Mouse (Mus musculus): ENCODE data around the gene Cnot8.

Cnot8 gene

DNA sequence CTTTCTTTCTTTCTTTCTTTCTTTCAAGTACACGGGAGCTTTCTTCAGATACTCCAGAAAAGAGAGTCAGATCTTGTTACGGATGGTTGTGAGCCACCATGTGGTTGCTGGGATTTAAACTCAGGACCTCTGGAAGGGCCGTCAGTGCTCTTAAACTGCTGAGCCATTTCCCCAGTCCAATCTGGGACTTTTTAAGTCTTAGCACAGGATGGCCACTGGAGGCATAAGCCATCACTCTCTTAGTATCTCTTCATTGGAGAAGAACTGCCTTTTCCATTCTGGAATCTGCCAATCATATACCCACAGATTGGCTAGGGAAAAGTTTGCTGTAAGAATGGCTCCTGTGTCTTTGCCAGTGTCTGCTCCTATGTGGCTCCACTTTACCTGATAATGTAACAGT lies 3.1 kb downstream of the Cnot8 start:
- DNase-seq = no peak

DNA sequence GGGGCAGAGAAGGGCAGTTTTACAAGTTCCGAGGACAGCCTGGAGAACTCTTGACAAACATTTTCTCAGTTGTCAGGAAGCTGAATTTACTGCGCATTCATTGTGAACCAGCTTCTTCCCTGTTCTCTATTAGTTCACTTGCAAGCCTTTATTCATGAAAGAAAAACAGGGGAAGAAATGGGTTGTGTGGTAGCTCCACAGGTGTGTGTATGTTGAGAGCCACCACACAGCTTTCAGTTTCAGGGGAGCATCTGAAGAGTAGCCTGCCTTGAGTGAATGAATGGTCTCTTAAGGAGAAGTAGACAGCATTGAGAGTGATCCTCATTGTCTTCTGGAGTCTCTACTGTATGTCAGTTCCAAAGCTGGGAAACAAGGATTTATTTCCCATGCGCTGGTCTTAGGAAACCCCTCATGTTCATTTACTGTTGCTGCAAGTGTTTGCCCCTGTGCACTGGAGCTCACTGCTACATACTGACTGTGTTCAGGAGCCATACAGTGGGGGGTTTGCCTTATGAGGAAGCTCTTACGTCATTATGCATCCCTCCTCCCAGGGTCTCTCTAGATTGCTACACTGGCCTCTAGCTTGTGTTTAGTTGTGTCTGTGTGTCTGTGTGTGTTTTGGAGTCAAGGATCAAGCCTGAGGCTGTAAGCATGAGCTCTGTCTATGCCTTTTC lies 3.8 kb downstream of the Cnot8 start:
- DNase-seq = no peak

DNA sequence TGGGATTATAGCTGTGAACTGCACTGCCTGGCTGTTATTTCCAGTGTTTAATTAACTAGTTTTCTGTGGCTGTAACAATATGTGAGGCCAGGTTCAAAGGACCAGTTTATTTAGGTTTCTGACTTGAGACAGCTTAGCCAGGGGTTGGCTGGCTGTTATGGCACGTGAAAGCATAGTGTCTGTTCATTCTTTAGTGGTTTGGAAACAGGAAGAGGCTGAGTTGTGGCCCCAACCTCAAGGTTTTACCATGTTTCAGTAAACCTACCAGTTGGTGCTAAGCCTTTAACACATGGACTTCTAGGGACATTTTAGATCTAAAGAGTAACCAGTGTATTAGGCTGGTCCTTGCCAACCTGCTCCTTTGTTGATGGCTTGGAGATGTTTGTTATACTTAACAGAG lies 12.6 kb downstream of the Cnot8 start:
- DNase-seq = no peak

DNA sequence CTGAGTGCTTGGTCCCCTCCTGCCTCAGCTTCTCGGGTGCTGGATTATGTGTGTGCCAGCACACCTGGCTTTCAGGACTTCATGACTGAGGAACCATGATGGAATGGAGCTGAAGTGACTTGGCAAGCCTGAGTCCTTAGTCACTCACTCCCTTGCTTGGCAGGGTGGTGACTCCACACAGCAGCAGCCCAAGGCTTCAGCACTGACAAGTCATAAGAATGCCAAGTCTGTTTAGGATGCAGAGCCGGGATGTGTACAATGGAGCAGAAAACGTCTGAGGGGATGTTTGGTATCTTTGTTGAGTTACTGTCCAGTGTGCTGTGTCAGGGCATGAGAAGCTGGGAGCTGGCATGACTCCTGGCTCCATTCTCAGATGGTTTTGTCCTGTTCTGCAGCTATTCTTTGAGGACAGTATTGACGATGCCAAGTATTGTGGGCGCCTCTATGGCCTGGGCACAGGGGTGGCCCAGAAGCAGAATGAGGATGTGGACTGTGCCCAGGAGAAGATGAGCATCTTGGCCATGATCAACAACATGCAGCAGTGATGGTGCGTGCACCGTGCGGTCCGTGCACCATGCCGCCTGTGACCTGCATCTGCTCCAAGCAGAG lies 13.2 kb downstream of the Cnot8 start:
- no peak for DNase-seq

DNA sequence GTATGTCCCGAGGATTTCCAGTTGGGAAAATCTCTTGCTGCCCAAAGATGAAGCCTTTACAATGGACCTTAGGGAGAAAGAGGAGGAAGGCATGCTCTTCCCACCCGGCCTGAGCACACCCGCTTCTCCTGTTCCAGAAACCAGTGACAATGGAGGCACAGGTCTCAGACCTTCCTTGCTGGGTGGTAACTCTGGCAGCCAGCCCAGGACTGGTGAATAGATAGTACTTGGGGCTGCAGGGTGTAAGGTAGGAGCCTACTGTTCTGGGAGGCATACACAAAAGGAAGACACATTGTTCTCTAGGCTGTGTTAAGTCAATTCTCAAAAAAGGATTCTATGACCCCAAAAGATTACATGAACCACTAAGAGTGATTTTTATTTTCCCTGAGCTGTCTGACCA lies 16.7 kb downstream of the Cnot8 start:
- no peak for DNase-seq

DNA sequence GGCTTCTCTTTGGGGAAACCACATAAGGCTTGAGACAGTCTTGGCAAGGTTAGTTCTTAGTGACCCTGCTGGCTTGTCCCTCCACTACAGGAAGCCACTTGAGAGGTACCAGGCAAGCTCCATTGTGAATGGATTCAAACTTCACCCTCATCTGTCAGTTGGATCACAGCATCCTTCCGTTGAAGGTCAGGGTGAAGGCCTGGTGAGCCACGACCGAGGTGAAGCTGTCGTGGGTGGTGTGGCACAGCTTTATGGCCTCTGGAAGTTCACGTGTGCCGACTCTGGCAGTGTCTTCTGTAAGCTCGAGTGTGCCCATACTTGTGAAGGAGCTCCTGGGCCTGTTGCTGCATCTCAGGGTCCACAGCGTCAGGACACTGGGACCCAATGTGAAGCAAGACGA lies 17.4 kb downstream of the Cnot8 start:
- DNase-seq = no peak

DNA sequence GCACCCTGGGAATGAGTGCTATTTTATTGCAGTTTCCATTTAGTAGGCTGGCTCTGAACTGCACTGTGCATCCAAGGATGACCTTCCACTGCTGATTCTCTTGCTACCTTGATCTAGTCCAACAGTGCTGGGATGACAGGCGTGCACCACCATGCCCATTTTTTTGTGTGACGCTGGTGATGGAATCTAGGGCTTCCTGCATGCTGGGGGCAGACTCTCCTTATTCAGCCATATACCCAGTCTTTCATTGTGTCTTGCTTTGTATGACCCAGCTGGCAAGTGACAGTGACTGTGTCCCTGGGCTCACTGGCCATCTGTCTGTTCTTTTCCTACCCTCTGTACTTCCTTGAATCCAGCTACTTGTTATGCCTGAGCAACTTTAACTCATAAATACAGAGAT lies 19.8 kb downstream of the Cnot8 start:
- DNase-seq = no peak

DNA sequence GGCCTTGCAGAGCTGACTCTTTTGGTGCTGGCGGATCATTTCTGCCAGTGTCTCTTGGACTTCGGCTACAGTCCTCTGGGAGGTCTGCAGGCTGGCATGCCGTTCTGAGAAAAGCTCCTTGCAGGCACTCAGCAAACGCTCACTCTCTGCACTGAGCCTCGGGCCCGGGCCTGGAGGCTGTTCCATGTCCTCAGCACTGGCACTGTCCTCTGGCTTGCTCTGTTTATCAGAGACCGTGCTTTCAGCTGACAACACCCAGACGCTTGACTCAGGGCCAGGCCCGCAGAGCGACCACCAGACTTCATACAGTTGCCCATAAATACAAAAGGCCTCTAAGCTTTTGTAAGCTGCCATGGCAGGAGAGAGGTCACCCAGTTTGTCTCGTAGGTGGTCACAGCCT lies 21.1 kb downstream of the Cnot8 start:
- no peak for DNase-seq

DNA sequence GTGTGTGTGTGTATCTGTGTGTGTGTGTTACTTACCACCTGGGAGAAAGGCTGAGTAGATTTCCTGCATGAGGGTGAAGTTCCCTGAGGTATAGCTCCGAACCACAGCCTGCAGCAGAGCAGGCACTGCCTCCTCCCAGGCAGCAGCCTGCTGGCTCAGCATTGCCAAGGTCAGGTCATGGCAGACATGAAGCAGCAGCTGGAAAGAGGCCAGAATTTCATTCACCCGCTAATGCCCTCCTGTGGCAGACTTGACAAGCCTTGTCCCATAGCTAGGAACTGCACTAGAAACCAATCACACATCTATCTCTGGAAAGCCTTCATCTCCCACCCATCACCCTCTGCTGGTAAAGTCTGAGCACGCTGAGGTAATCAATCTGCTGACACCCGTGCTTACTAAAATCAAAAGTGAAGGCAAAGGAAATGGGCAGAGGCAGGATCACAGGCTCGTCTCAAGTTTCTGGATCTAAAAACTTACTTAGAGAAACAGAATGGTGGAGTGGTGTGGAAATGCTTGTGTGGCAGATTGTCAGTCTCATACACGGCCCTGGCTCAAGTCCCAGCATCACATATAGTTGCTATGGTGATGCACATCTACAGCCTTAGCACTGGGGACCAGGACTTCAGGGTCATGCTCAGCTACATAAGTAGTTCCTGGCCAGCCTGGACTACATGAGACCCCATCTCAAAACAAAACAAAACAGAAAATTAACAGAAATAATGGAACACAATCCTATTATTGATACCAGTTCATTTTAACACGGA lies 22.6 kb downstream of the Cnot8 start:
- peak; percentile 48 for DNase-seq

DNA sequence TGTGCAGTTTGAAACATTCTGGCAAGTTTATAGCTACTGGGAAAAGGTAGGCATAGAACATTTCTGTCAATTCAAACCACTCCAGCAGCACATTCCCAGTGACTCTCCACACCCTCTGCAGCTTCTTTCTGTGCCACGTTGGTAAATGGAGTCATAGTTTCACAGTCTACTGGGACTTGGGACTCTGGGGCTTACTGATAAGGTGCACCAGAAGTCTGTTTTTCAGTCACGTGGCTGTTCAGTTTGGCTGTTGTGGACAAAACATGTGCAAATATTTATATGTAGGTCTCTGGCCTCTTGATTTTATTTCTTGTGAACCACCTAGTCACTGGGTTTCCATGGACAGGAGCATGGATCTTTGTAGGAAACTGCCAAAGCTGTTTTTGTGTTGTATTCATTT lies 23.6 kb downstream of the Cnot8 start:
- no peak for DNase-seq

DNA sequence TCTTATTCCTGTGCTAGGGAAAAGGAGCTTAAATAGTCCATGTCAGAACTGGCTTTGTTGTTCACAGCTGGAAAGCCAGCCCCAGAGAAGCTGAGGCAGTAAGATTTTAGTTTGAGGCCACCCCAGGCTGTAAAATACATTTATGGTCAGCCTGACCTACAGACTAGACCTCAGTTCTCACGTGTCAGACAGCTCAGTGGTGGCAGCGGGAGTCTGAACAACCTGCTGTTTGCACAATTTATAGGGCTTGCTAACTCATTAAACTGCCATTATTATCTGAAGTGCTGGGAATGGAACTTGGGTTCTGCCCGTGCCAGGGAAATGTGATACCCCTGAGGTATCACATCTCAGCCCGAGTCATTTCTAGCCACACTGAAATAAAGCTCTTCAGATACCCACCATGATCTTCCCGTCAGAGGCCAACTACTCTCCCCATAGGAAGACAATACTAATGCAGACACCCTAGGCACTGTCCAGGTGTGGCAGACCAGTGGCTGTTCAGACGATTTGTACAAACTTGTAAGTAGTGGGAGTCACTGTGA lies 25.4 kb downstream of the Cnot8 start:
- no peak for DNase-seq

DNA sequence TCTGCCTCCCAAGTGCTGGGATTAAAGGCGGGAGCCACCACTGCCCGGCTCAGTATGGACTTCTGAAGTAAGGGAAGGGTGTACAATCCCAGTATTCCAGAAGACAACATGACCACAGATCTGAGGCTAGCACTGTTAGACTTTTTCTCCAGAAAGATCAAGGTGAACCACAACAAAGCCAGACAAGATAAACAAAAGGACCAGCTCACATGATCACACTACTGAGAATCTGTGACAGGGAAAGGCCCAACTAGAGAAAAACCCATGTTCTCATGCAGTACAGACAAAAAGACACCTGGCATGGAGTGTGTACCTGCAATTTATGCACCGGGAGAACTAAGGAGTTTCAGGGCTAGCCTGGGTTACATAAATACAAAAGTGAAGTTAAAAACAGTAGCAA lies 28.1 kb downstream of the Cnot8 start:
- no peak for DNase-seq

DNA sequence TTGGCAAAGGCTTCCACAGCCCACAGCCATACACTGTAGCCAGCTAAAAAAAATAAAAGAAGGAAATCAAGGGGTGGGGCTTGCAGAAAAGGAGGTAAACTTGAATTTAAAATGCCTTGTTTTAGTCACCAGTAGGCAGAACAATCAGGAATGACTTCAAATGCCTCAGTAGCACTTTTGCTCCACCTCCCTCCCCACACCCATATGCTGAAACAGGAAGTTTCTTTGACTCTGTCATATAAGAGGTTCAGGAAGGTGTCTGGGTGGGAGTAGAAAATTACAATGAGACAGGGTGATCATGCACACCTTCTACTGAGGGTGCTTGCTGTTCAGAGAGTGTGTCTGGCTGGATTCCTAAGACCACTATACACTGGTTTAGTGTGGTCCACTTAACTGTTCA lies 30.9 kb downstream of the Cnot8 start:
- DNase-seq = no peak

DNA sequence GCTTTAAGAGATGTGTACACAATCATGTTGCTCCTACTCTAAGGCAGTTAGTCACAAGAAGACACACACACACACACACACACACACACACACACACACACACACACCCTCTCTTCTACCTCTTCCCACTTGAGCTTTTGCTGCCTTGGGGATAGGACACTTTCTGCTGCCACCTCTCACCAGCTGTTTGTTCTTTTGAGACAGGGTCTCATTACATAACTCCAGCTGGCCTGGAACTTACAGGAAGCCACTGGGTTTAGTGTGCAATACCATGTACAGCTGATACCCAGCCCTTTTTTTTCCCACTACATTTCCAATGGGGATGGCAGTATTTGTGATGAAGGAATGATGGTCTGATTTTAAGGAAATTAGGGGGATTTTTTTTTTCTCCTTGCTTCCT lies 31.3 kb downstream of the Cnot8 start:
- DNase-seq = no peak

DNA sequence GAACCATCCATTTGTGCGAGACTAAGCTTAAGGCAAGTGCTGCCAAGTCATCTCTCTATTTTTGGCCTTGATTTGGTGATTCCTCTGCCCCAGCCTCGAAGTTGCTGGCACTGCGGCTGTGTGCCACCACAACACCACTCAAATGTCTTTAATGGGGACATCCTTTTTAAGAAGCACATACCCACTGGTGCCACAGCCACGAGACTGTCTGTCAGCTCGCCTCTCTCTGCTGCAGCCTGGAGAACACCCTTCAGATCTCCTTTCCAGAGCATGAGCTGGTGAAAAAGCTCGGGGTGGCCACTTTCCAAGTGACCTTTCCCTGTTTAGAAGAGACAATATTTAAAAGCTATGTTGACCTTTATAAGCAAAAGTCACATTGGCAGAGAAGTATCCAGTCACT lies 32.7 kb downstream of the Cnot8 start:
- DNase-seq = no peak

DNA sequence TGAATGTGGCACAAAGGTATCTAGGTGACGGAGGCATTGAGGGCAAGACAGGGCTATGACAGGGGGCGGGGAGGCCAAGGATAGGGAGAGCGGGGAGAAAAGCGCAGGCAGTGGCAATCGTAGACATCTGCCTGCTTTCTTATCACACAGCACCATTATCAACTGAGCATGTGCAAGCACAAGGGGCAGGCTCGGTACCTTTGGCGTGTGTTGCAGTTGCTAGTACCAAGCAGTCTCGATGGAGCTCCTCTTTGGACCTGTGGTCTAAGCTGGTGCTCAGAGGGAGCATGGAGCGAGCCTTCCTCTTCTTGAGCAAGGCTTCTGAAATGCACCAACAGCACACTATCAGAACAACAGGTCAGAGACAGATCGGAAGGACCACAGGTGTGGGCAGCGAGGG lies 34.9 kb downstream of the Cnot8 start:
- no peak for DNase-seq

DNA sequence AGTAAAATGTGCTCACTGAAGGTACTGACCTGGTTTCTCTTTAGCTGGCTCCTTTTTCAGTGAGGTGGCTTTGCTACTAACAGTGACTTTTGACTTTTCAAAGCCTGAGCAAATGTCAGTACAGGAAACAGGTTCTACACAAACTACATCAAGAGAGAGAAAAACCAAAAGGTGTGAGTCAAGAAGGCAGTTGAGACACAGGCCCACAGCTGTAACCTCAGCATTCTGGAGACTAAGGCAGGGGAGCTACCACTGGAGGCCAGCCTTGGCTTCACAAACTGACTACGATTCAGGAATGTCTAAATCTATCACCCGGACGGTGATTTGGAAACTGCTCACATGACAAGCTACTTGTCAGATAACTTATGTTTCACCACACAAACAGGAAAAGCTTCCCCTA lies 35.5 kb downstream of the Cnot8 start:
- DNase-seq = no peak

DNA sequence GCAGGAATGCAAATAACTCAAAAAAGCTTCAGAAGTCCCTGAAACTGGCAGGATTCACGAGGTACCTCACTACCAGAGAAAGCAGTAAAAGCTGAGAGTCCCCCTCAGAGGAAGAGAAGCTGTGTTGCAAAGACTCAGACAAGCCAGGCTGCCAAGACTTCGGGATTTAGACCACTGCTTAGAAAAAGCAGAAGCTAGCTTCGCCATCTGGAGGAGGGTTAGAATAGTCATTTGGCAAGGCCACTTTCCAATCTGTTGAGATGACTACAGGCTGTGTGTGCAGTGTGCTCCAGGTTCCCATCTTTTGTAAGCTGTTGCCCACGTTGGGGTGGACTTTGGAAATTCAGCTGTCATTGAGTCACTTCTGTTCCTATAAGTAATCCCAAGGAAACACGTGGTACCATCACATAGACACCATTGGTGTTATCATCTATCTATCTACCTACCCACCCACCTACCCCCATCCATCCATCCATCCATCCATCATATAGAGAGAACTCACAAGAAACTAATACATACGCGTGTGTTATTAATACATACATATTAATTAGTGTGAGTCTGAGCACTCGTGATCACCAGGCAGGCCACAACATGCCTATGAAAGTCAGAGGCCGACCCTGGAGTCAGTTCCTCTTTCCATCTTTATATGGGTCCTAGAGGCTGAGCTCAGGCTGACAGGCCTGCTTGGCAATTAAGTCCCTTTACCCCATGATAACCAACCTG lies 39.9 kb downstream of the Cnot8 start:
- no peak for DNase-seq

DNA sequence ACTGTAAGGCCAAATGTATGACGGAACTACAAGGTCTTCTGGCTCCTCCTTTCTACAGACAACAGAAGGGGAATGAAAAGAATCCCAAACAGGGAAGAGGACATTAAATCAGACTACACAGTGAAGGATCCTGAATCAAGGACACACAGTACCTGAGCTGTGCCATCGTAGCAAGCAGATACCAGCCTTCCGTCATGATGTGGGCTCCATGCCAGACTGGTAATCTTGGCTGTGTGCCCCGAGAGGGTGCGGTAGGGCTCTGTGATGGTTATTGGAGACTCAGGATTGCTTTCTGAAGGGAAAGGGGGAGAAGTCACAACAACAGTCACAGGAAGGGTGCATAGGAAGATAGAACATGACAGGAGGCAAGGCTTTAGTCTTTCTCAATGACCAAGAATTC lies 42.3 kb downstream of the Cnot8 start:
- no peak for DNase-seq

DNA sequence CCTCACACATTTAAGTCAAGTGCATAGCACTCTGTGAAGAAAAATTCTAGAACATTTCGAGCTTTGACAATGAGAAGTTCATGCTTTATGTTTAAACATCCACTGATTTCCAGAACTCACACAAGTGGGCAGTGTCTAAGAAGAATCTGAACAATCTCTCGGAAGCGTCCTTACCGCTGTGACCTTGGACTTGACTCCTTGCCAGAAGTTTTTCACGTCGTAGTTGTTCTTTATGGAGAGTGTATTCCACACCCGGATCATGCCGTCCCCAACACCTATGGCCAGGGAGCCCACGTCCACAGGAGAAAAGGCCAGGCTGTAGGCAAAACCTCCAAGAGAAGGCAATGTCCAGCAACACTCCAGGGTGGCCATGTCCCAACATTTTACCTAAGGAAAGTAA lies 51.5 kb downstream of the Cnot8 start:
- DNase-seq = no peak

DNA sequence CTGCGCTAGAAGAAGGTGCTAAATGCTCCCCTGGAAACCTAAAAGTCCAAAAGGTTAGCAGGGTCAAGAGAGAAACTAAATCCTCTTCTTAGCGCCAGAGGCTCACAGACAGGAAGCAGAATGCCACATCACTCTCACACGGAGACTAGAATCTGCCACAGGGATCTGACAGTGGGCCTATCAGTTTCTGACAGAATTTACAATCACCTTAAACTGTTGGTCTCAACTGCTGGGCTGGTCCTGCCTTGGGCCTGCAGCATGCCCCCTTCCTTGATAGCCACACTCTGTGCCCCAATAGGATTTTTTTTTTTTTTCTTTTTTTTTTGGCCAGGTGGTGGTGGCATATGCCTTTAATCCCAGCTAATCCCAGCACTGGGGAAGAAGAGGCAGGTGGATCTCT lies 52.9 kb downstream of the Cnot8 start:
- no peak for DNase-seq

DNA sequence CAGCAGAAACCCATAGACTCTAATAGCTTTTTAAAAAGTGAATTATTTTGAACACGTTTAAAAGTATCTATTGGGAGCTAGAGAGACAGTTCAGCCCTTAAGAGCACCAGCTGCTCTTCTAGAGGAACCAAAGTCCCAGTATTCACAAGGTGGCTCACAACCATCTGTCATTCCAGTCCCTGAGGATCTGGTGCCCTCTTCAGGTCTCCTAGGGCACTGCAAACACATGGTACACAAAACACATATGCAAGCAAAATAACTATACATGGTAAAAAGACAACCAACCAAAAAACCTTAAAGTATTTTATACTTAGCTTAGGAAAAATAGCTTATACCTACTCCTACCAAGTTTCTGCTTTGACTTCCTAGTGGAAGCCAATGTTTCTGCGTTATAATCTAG lies 61.1 kb downstream of the Cnot8 start:
- no peak for DNase-seq

DNA sequence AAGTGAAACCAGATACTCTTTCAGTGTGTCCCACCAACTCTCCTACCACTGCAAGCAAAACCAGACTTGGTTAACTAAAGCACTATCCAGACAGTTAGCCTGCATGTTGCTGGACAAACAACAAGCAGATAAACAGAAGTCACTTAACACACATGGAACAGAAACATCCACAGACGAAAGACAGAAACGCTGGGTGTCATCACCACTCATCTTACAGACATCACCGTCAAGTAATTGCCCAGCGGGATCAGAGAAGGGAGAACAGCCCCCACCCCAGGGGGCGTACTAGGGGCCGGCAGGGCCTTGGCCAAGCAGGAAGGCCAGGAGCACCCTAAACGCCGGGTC lies 63.8 kb downstream of the Cnot8 start:
- no peak for DNase-seq
